Mouse (Mus musculus): ENCODE data around the gene Cdh13. TPM values are rescaled to one million over a fixed set of nuclear protein-coding genes. Genes with fewer than 3 reads are reported as not detected.

Gene Cdh13
- polyA plus RNA-seq, 1 experiment from 2014 or later = 18.5 TPM

GRCm38 (mm10) chr8:118444651-118445207, 161.2 kb downstream of the Cdh13 start:
- Histone ChIP-seq H3K9me3 (ENCODE audit: control insufficient read depth, low read length) (no peaks in the 10 kb centered on the region), H3K9ac (ENCODE audit: low read length) (no peak overlapping the region), H3K27me3 (ENCODE audit: control insufficient read depth, insufficient read depth, low read length) (no peaks in the 10 kb centered on the region), H3K36me3 (ENCODE audit: control insufficient read depth, insufficient read depth, low read length) (no peaks in the 10 kb centered on the region), H3K4me3 (ENCODE audit: low read depth, low read length) (no peak overlapping the region), H3K4me2 (replicated peaks; ENCODE audit: low read depth) (no peak overlapping the region), H3K4me1 (replicated peaks; ENCODE audit: control insufficient read depth, insufficient read depth) (no peaks in the 10 kb centered on the region), H3K27ac (replicated peaks) (no peak overlapping the region)
- ATAC-seq (ENCODE audit: low FRiP score, low TSS enrichment) = no peak
- 74% methylated on average over 8 of the region's 8 CpGs for WGBS
- no peak for TF ChIP-seq EP300 (optimal IDR thresholded peaks at IDR 0.05)
- no peak for TF ChIP-seq CTCF (IDR thresholded peaks at IDR 0.05; ENCODE audit: low read depth)
- no peak for DNase-seq (ENCODE audit: low spot score)

- Histone ChIP-seq H3K4me3 (ENCODE audit: low read depth, low read length) (no peak overlapping the region), H3K27me3 (ENCODE audit: control insufficient read depth, insufficient read depth, low read length) (no peaks in the 10 kb centered on the region), H3K9ac (ENCODE audit: low read length) (no peak overlapping the region), H3K27ac (replicated peaks) (no peak overlapping the region), H3K4me1 (replicated peaks; ENCODE audit: control insufficient read depth, insufficient read depth) (no peaks in the 10 kb centered on the region), H3K9me3 (ENCODE audit: control insufficient read depth, low read length) (no peaks in the 10 kb centered on the region), H3K4me2 (replicated peaks; ENCODE audit: low read depth) (no peak overlapping the region), H3K36me3 (ENCODE audit: control insufficient read depth, insufficient read depth, low read length) (no peaks in the 10 kb centered on the region)
- TF ChIP-seq EP300 (optimal IDR thresholded peaks at IDR 0.05) (no peak), CTCF (IDR thresholded peaks at IDR 0.05; ENCODE audit: low read depth) (no peak)
- WGBS = 73% methylated on average over 9 of the region's 9 CpGs
- DNase-seq (ENCODE audit: low spot score) (no peak), ATAC-seq (ENCODE audit: low FRiP score, low TSS enrichment) (no peak)
Measured at GRCm38 (mm10) chr8:118446516-118446915, 163.0 kb downstream of the Cdh13 start.

GRCm38 (mm10) chr8:118448011-118448410, 164.5 kb downstream of the Cdh13 start:
- ATAC-seq (ENCODE audit: low FRiP score, low TSS enrichment) (no peak), DNase-seq (ENCODE audit: low spot score) (no peak)
- 84% methylated on average over 6 of the region's 6 CpGs for WGBS
- no peaks in the 10 kb centered on the region for H3K9me3 ChIP-seq (ENCODE audit: control insufficient read depth, low read length)
- no peak overlapping the region for H3K4me3 ChIP-seq (ENCODE audit: low read depth, low read length)
- H3K4me2 ChIP-seq (replicated peaks; ENCODE audit: low read depth) = no peak overlapping the region
- no peaks in the 10 kb centered on the region for H3K27me3 ChIP-seq (ENCODE audit: control insufficient read depth, insufficient read depth, low read length)
- H3K4me1 ChIP-seq (replicated peaks; ENCODE audit: control insufficient read depth, insufficient read depth) = no peaks in the 10 kb centered on the region
- no peak overlapping the region for H3K27ac ChIP-seq (replicated peaks)
- H3K36me3 ChIP-seq (ENCODE audit: control insufficient read depth, insufficient read depth, low read length) = no peaks in the 10 kb centered on the region
- H3K9ac ChIP-seq (ENCODE audit: low read length) = no peak overlapping the region
- TF ChIP-seq EP300 (optimal IDR thresholded peaks at IDR 0.05) = no peak
- no peak for TF ChIP-seq CTCF (IDR thresholded peaks at IDR 0.05; ENCODE audit: low read depth)

- no peak overlapping the region for H3K9ac ChIP-seq (ENCODE audit: low read length)
- H3K36me3 ChIP-seq (ENCODE audit: control insufficient read depth, insufficient read depth, low read length) = no peaks in the 10 kb centered on the region
- no peaks in the 10 kb centered on the region for H3K9me3 ChIP-seq (ENCODE audit: control insufficient read depth, low read length)
- TF ChIP-seq CTCF (IDR thresholded peaks at IDR 0.05; ENCODE audit: low read depth) = no peak
- TF ChIP-seq EP300 (optimal IDR thresholded peaks at IDR 0.05) = no peak
- DNase-seq (ENCODE audit: low spot score) = no peak
- no peaks in the 10 kb centered on the region for H3K4me1 ChIP-seq (replicated peaks; ENCODE audit: control insufficient read depth, insufficient read depth)
- H3K27ac ChIP-seq (replicated peaks) = no peak overlapping the region
- H3K27me3 ChIP-seq (ENCODE audit: control insufficient read depth, insufficient read depth, low read length) = no peaks in the 10 kb centered on the region
- H3K4me3 ChIP-seq (ENCODE audit: low read depth, low read length) = no peak overlapping the region
- no peak for ATAC-seq (ENCODE audit: low FRiP score, low TSS enrichment)
- no peak overlapping the region for H3K4me2 ChIP-seq (replicated peaks; ENCODE audit: low read depth)
- WGBS = 66% methylated on average over 11 of the region's 11 CpGs
Measured at GRCm38 (mm10) chr8:118452445-118453103, 169.0 kb downstream of the Cdh13 start.

GRCm38 (mm10) chr8:118455245-118455644, 171.7 kb downstream of the Cdh13 start:
- no peaks in the 10 kb centered on the region for H3K36me3 ChIP-seq (ENCODE audit: control insufficient read depth, insufficient read depth, low read length)
- no peak for TF ChIP-seq EP300 (optimal IDR thresholded peaks at IDR 0.05)
- TF ChIP-seq CTCF (IDR thresholded peaks at IDR 0.05; ENCODE audit: low read depth) = no peak
- no peaks in the 10 kb centered on the region for H3K27me3 ChIP-seq (ENCODE audit: control insufficient read depth, insufficient read depth, low read length)
- H3K9ac ChIP-seq (ENCODE audit: low read length) = no peak overlapping the region
- H3K4me2 ChIP-seq (replicated peaks; ENCODE audit: low read depth) = no peak overlapping the region
- no peaks in the 10 kb centered on the region for H3K4me1 ChIP-seq (replicated peaks; ENCODE audit: control insufficient read depth, insufficient read depth)
- H3K4me3 ChIP-seq (ENCODE audit: low read depth, low read length) = no peak overlapping the region
- H3K27ac ChIP-seq (replicated peaks) = no peak overlapping the region
- no peak for ATAC-seq (ENCODE audit: low FRiP score, low TSS enrichment)
- no peak for DNase-seq (ENCODE audit: low spot score)
- H3K9me3 ChIP-seq (ENCODE audit: control insufficient read depth, low read length) = no peaks in the 10 kb centered on the region
- 64% methylated on average over 3 of the region's 3 CpGs for WGBS

- Histone ChIP-seq H3K9me3 (ENCODE audit: control insufficient read depth, low read length) (no peaks in the 10 kb centered on the region), H3K4me2 (replicated peaks; ENCODE audit: low read depth) (no peak overlapping the region), H3K27ac (replicated peaks) (no peak overlapping the region), H3K27me3 (ENCODE audit: control insufficient read depth, insufficient read depth, low read length) (no peaks in the 10 kb centered on the region), H3K4me1 (replicated peaks; ENCODE audit: control insufficient read depth, insufficient read depth) (no peaks in the 10 kb centered on the region), H3K4me3 (ENCODE audit: low read depth, low read length) (no peak overlapping the region), H3K9ac (ENCODE audit: low read length) (no peak overlapping the region), H3K36me3 (ENCODE audit: control insufficient read depth, insufficient read depth, low read length) (no peaks in the 10 kb centered on the region)
- WGBS = 95% methylated on average over 3 of the region's 3 CpGs
- no peak for ATAC-seq (ENCODE audit: low FRiP score, low TSS enrichment)
- DNase-seq (ENCODE audit: low spot score) = no peak
- no peak for TF ChIP-seq CTCF (IDR thresholded peaks at IDR 0.05; ENCODE audit: low read depth)
- TF ChIP-seq EP300 (optimal IDR thresholded peaks at IDR 0.05) = no peak
Measured at GRCm38 (mm10) chr8:118465330-118465948, 181.9 kb downstream of the Cdh13 start.

Data from stomach, postnatal 0 days (tissue).